Comparison of ENCODE assay signal across 8 mouse cellular contexts in genomic region chr11:106967630-106968029, GRCm38 (mm10). TPM values are rescaled to one million over a fixed set of nuclear protein-coding genes. Genes with fewer than 3 reads are reported as not detected.
DNase-seq lines count a peak whose midpoint lies in the region; ATAC-seq and TF ChIP-seq lines count a peak whose summit lies in the region.

No protein-coding gene starts in this region.

- H3K27me3 ChIP-seq in megakaryocyte, embryonic 14.5 days (replicated peaks), result peaks cover 2% of the 10 kb centered on the region
- no peaks in the 10 kb centered on the region for H3K27me3 ChIP-seq in heart, embryonic 13.5 days (replicated peaks)
- H3K27me3 ChIP-seq in myocyte (ENCODE audit: control insufficient read depth, insufficient read depth, insufficient read length), result no peaks in the 10 kb centered on the region

- ATAC-seq in megakaryocyte, adult 5-6 weeks (ENCODE audit: poor library complexity, severe bottlenecking), result no peak
- no peak for ATAC-seq in heart, embryonic 13.5 days (ENCODE audit: extremely low read depth, insufficient number of reproducible peaks, low FRiP score, low TSS enrichment)

- peak; percentile 61 to 85 for DNase-seq in kidney, postnatal 25 days
- DNase-seq in left cerebral cortex, adult 9 months (ENCODE audit: low spot score in 2 of 2), result no peak
- no peak for DNase-seq in cerebellum, adult 18-20 months
- no peak for DNase-seq in cerebellum, postnatal 36 days

- peak overlapping the region; percentile 82 for H3K4me3 ChIP-seq in megakaryocyte, embryonic 14.5 days (replicated peaks)
- H3K4me3 ChIP-seq in heart, embryonic 13.5 days, result no peak overlapping the region
- no peak overlapping the region for H3K4me3 ChIP-seq in myocyte

- H3ac ChIP-seq in myocyte (ENCODE audit: control insufficient read depth, insufficient read length), result no peak overlapping the region

- H3K9ac ChIP-seq in heart, embryonic 13.5 days, result no peak overlapping the region

- no peak for TF ChIP-seq POLR2A in myocyte (IDR thresholded peaks at IDR 0.05; ENCODE audit: insufficient read length, low read depth)

- H3K9me3 ChIP-seq in megakaryocyte, embryonic 14.5 days, result peaks cover 9% of the 10 kb centered on the region
- no peaks in the 10 kb centered on the region for H3K9me3 ChIP-seq in heart, embryonic 13.5 days

- H3K27ac ChIP-seq in heart, embryonic 13.5 days (replicated peaks), result peak overlapping the region; percentile 76

- WGBS in heart, embryonic 13.5 days, result 42% methylated on average over 10 of the region's 10 CpGs

- peaks cover 57% of the 10 kb centered on the region for H3K4me1 ChIP-seq in megakaryocyte, embryonic 14.5 days
- peaks cover 6% of the 10 kb centered on the region; the same call in 1 of the 2 replicates for H3K4me1 ChIP-seq in heart, embryonic 13.5 days

- H3K36me3 ChIP-seq in megakaryocyte, embryonic 14.5 days (replicated peaks; ENCODE audit: low read length), result no peaks in the 10 kb centered on the region
- no peaks in the 10 kb centered on the region for H3K36me3 ChIP-seq in heart, embryonic 13.5 days
- no peaks in the 10 kb centered on the region for H3K36me3 ChIP-seq in myocyte (ENCODE audit: control insufficient read depth, insufficient read depth)

- no peaks in the 10 kb centered on the region for H3K79me2 ChIP-seq in myocyte (ENCODE audit: control insufficient read depth, insufficient read depth)

- H3K4me2 ChIP-seq in heart, embryonic 13.5 days, result no peak overlapping the region
- peak overlapping the region; percentile 16 for H3K4me2 ChIP-seq in myocyte (ENCODE audit: low read depth)

TF ChIP-seq in myocyte, 11 proteins besides CTCF, POLR2A, EP300 and RAD21:
- TF ChIP-seq USF1 (IDR thresholded peaks at IDR 0.05; ENCODE audit: low read depth) (no peak), CEBPB (IDR thresholded peaks at IDR 0.05; ENCODE audit: insufficient read depth, poor library complexity, severe bottlenecking) (no peak), TCF3 (IDR thresholded peaks at IDR 0.05; ENCODE audit: insufficient read length, low read depth) (no peak), TCF12 (IDR thresholded peaks at IDR 0.05; ENCODE audit: insufficient read depth, poor library complexity, severe bottlenecking) (no peak), SRF (IDR thresholded peaks at IDR 0.05; ENCODE audit: control insufficient read depth, insufficient read length, low read depth) (no peak), MYOD1 (IDR thresholded peaks at IDR 0.05; ENCODE audit: control insufficient read depth in 1 of 3, insufficient read length in 2 of 3, low read depth in 2 of 3) (no peak), MYOG (IDR thresholded peaks at IDR 0.05; ENCODE audit: control insufficient read depth in 1 of 3, insufficient read depth in 1 of 3, insufficient read length in 2 of 3, low read depth in 2 of 3) (no peak), POLR2AphosphoS2 (IDR thresholded peaks at IDR 0.05; ENCODE audit: insufficient read length, low read depth) (no peak), MAX (IDR thresholded peaks at IDR 0.05; ENCODE audit: low read depth) (no peak), E2F4 (IDR thresholded peaks at IDR 0.05; ENCODE audit: insufficient read depth) (no peak), REST (IDR thresholded peaks at IDR 0.05; ENCODE audit: insufficient read depth, insufficient read length) (no peak)
TF ChIP-seq in myocyte: peak in this region for 0.

RNA-seq across cellular contexts. Expression of gene Kpna2, which starts 31.7 kb away (rescaled TPM):
- polyA plus RNA-seq in megakaryocyte, embryonic 14.5 days (2012; ENCODE audit: insufficient read depth, low replicate concordance), result 20.9 TPM in 1 of 2 replicates, not detected in the other
- total RNA-seq in megakaryocyte, adult 5-6 weeks (2015), result 355 and 377 TPM in 2 replicates
- 262 and 286 TPM in 2 replicates for total RNA-seq in megakaryocyte, adult 5-6 weeks (2017)
- polyA plus RNA-seq in heart, embryonic 13.5 days (2015; fragmentation: Nextera tagmentation; extraction: Ambion mirVana), result 281 and 299 TPM in 2 replicates
- polyA plus RNA-seq in myocyte (2012; fragmentation: generic; extraction: Trizol), result 32.8 TPM

RNA-seq across cellular contexts. Expression of gene Smurf2, which starts 47.1 kb away (rescaled TPM):
- polyA plus RNA-seq in megakaryocyte, embryonic 14.5 days (2012; ENCODE audit: insufficient read depth, low replicate concordance), result 1.0 and 2.7 TPM in 2 replicates
- 27.0 and 28.6 TPM in 2 replicates for total RNA-seq in megakaryocyte, adult 5-6 weeks (2015)
- 34.1 and 38.5 TPM in 2 replicates for total RNA-seq in megakaryocyte, adult 5-6 weeks (2017)
- 9.7 and 10.2 TPM in 2 replicates for polyA plus RNA-seq in heart, embryonic 13.5 days (2015; fragmentation: Nextera tagmentation; extraction: Ambion mirVana)
- 11.5 TPM for polyA plus RNA-seq in myocyte (2012; fragmentation: generic; extraction: Trizol)

RNA-seq across cellular contexts. Expression of gene 1810010H24Rik, which starts 57.9 kb away (rescaled TPM):
- polyA plus RNA-seq in megakaryocyte, embryonic 14.5 days (2012; ENCODE audit: insufficient read depth, low replicate concordance), result 1.0 and 1.7 TPM in 2 replicates
- 0.87 and 0.93 TPM in 2 replicates for total RNA-seq in megakaryocyte, adult 5-6 weeks (2015)
- 0.15 and 0.41 TPM in 2 replicates for total RNA-seq in megakaryocyte, adult 5-6 weeks (2017)
- 1.9 and 2.0 TPM in 2 replicates for polyA plus RNA-seq in heart, embryonic 13.5 days (2015; fragmentation: Nextera tagmentation; extraction: Ambion mirVana)
- polyA plus RNA-seq in myocyte (2012; fragmentation: generic; extraction: Trizol), result 2.5 TPM

Comparison
In these comparisons a context has a peak if more than half of its experiments do, and no peak if none do; other contexts are left out.
1. DNase-seq: peak in kidney, postnatal 25 days (2 of 2); none in left cerebral cortex, adult 9 months (0 of 2), cerebellum, adult 18-20 months (0 of 2) and cerebellum, postnatal 36 days (0 of 2).